Mouse (Mus musculus) skeletal muscle tissue, adult 2 months (tissue): ENCODE results near the gene Gm49510.

Experiments
- DNase-seq: peaks from one replicate; pipeline ENCODE4 v3.0.0-alpha.2; 2012; ENCODE audit warnings: low read depth, low spot score

Gene Gm49510

DNA sequence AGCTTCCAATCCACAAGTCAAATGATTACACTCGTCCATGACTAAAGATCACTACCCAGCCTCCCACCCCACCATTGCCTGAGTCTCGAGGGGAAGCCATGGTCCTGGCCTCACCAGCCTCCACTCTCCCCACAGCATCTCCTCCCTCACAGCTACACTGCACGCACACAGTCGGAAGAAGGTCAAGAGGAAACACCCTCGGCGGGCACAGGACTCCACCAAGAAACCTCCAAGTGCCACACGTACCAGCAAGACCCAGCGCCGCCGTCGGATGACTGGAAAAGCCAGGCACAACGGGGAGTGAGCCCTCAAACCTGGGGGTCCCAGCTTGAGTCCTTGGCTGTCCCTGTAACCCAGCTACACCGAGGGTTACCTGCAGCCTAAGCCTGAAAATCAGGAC lies 40.9 kb downstream of the Gm49510 start:
- no peak for DNase-seq

GRCm38 (mm10) chr15:78942663-78943062 lies 43.2 kb downstream of the Gm49510 start:
- DNase-seq, result peak; percentile 51

DNA sequence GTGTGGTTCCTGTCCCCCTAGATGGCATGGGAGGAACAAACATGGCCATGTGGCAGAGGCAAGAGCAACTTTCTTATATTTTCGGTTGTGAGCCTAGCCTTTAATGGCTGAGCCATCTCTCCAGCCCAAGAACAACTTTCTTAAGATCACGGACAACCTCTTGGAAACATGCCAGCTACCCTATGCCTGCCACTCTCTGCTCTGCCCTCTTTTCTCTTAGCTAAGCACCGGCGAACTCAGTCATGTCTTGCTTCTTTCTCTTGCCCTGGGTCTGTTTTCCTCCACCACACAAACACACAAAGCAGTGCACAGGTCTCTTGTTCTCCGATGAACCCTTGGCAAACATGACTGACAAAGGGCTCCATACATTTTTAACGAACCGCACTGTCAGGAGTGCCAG lies 46.8 kb downstream of the Gm49510 start:
- no peak for DNase-seq

GRCm38 (mm10) chr15:78947657-78948056 lies 48.2 kb downstream of the Gm49510 start, which contains the start of gene Triobp:
Gene Triobp (plus strand): TSS chr15:78947724.
- peak; percentile 88 for DNase-seq

GRCm38 (mm10) chr15:78948152-78948725 lies 48.8 kb downstream of the Gm49510 start:
- no peak for DNase-seq

DNA sequence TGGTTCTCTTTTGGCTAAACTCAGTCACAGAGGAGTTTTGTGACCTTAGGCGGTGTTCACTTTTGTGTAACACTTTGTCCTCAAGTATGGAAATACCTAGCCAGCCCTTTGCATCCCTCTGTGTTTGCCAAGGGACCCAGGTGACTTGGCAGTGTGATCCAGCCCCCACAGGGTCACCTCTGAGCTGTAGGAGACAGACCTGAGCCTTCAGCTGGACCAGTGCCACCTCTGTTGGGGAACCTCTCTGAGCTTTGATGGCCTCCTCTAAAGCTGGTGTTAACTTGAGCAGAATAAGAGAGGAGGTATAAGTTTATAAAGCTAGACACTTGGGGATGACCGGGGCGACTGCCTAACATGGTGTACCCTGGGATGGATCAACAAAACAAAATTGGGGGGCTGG lies 49.4 kb downstream of the Gm49510 start:
- DNase-seq, result no peak

DNA sequence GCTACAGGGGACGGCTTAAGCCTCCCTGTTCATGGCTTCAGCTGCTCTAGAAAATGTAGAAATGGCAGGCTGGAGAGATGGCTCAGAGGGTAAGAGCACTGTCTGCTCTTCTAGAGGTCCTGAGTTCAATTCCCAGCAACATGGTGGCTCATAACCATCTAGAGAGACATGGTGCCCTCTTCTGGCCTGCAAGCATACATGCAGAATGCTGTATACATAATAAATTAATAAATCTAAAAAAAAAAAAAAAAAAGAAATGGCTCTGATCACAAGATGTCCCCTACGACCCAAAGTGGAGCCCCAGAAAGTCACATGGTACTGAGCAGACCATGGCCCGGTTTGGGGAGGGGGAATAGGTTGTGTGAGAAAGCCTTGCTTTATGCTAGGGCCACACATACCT lies 56.2 kb downstream of the Gm49510 start:
- no peak for DNase-seq

DNA sequence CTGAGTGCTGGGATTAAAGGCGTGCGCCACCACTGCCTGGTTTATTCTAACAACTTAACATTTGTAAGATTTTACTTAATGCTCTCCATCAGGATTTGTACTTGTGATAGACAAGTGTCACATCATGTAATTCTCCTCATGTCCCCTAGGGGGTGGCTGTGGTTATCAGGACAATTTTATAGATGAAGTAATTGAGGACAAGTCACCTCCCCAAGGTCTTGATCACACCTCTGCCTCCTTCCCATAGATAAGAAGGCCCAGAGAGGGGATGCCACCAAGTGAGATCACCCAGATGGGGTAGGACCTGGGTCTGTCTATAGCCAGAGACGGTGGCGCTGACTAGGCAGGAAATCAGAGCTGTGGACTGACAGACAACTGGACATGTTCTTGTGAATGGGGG lies 56.9 kb downstream of the Gm49510 start:
- no peak for DNase-seq

GRCm38 (mm10) chr15:78957021-78957420 lies 57.6 kb downstream of the Gm49510 start:
- no peak for DNase-seq

DNA sequence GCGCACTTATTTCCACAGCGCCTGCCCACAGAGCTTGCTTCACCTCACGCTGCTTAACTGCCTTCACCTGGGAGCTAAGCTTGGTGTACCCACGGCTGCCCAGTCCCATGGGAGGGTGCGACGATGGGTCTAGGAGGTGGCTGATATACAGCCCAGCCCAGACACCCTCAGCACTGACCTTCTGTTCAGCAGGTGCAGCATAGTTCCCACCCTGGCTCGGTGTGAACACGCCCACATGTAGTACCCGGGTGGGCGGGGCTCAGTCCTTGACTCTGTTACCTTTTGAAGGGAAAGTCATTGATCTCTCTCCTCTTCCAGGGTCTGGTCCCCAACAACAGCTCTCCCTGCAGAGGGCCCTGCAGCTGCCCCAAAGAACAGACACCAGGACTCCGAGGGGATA lies 60.1 kb downstream of the Gm49510 start:
- no peak for DNase-seq

DNA sequence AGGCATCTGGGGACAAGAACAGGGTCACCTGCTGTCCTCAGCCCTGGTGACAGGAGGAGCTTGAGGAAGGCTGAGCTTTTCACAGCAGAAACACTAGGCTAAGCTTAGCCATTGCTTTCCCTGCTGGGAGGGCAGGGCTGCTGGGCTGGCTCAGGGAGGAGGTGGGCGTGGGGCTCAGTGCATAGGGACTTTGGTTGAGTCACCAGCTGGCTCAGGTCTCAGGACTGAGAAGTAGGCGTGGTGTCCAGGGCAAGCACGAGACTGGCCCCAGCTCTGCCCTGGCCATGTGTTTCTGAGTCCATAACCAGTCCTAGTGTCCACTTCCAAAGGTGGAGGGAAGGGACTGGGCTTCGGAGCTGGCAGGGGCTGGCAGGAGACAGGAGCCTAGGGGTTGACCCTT lies 60.6 kb downstream of the Gm49510 start:
- peak; percentile 73 for DNase-seq

DNA sequence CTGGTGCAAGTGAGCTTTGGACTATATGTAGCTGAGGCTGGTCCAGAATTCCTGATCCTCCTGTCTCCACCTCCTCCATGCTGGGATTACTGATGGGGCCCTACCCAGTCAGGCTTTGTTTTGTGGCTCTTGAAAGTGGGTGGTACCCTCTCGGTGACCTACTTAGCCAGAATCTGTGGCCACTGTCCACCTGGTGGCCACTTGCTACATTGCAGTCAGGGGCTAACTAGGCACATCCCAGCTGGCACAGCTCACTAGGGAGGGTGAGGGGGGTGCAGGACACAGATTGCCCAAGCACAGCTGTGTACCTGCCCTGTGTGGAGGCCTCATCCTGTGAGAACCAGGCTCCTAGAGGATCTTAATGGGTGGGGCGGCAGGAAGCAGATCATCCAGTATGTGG lies 63.4 kb downstream of the Gm49510 start:
- DNase-seq, result peak; percentile 68
